Mouse (Mus musculus) G1E (cell line): ENCODE results near the gene Myo5a.

ENCODE experiments used
- CTCF ChIP-seq: IDR thresholded peaks from 2 replicates; pipeline ENCODE4 v1.5.1; 2012; ENCODE audit warnings: low read depth, low read length, inconsistent platforms, mixed read lengths
- GATA1 ChIP-seq: IDR thresholded peaks from 2 replicates; pipeline ENCODE4 v1.6.1; 2012; ENCODE audit warnings: borderline replicate concordance, low read length, inconsistent platforms, mixed read lengths
- GATA2 ChIP-seq: IDR thresholded peaks from 2 replicates; pipeline ENCODE4 v1.6.1; 2012; ENCODE audit warnings: low read depth, low read length, inconsistent platforms, borderline replicate concordance
- TAL1 ChIP-seq: conservative IDR thresholded peaks from 2 replicates; pipeline ENCODE4 v1.6.1; 2012; ENCODE audit warnings: low read depth, low read length, inconsistent platforms, mixed read lengths

DNA sequence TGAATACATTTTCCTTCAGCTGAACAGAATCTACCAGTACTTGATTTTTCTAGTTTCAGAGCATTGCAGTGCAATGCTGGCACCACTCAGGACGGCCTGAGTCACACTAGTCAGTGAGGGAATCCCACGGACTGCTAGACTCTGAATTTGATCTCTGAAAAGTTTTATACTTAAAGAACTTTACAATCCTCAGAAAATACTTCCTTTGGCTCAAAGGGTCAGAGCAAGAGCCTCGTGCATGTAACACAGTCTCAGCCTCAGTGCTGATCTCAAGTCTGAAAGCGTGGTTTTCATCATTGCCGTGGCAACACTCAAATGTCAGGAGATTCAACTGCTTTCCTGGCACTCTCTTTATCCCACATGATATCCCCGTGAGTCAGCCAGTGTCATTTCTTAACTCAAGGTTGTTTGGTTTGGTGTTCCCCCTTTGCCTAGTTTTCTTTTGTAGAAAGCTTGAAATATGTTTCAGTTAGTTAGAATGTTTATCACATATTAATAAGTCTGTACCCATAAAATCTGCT is 53.4 kb downstream of the Myo5a start:
- TF ChIP-seq CTCF (no peak), GATA1 (no peak), TAL1 (no peak), GATA2 (no peak)
